Mouse (Mus musculus) layer of hippocampus, postnatal 25 days (tissue): ENCODE measurements around the gene Ppp1r15a. TPM values are rescaled to one million over a fixed set of nuclear protein-coding genes. Genes with fewer than 3 reads are reported as not detected.
"Not testable (repeated sequence)": the region's sequence is repeated elsewhere in the genome, so short reads cannot be mapped to it uniquely, and the experiment has no call there.

ENCODE experiments used
- DNase-seq, 2 experiments: peaks; one replicate each; pipeline ENCODE4 v3.0.0; 2022; ENCODE audit warnings: mixed read lengths in 2 of 2, low spot score in 1 of 2; ENCODE audit errors: extremely low spot score in 1 of 2
- total RNA-seq, 2 experiments: library from RNA; stranded (reverse); gene quantifications; 2 replicates each; pipeline ENCODE4 v1.2.3; 2021

Ppp1r15a gene
- total RNA-seq, 2 experiments from 2014 or later = 19.6 to 21.6 TPM

- no peak for DNase-seq
These were observed 27.5 kb upstream of the Ppp1r15a start for GRCm38 (mm10) chr7:45553519-45553918.

- DNase-seq = no peak
These were observed 25.4 kb upstream of the Ppp1r15a start for GRCm38 (mm10) chr7:45551512-45551883.

GRCm38 (mm10) chr7:45550821-45551511 is 24.9 kb upstream of the Ppp1r15a start:
- DNase-seq = no peak

- no peak for DNase-seq
These were observed 23.8 kb upstream of the Ppp1r15a start for GRCm38 (mm10) chr7:45549641-45550436.

- no peak for DNase-seq
These were observed 18.5 kb upstream of the Ppp1r15a start for GRCm38 (mm10) chr7:45544525-45544924.

GRCm38 (mm10) chr7:45540213-45540612 is 14.1 kb upstream of the Ppp1r15a start:
- no peak for DNase-seq

- no peak for DNase-seq
These were observed 13.0 kb upstream of the Ppp1r15a start for GRCm38 (mm10) chr7:45539095-45539494.

- peak; percentile 43 to 45 for DNase-seq
These were observed 12.3 kb upstream of the Ppp1r15a start for GRCm38 (mm10) chr7:45538163-45539041.

GRCm38 (mm10) chr7:45537602-45538001 is 11.5 kb upstream of the Ppp1r15a start:
- DNase-seq = no peak

- no peak for DNase-seq
These were observed 9.6 kb upstream of the Ppp1r15a start for GRCm38 (mm10) chr7:45535676-45536075.

- no peak for DNase-seq
These were observed 4.6 kb upstream of the Ppp1r15a start for GRCm38 (mm10) chr7:45530643-45531042.

- no peak for DNase-seq
These were observed 3.4 kb upstream of the Ppp1r15a start for GRCm38 (mm10) chr7:45529461-45529860.

GRCm38 (mm10) chr7:45527169-45527568 is 1.1 kb upstream of the Ppp1r15a start:
- DNase-seq = not testable (repeated sequence)

- no peak for DNase-seq
These were observed 529 bp upstream of the Ppp1r15a start for GRCm38 (mm10) chr7:45526474-45527120.

- no peak for DNase-seq
These were observed 1.0 kb downstream of the Ppp1r15a start for GRCm38 (mm10) chr7:45524841-45525621.

GRCm38 (mm10) chr7:45523678-45524170 is 2.3 kb downstream of the Ppp1r15a start:
- no peak for DNase-seq

- no peak for DNase-seq
These were observed 3.0 kb downstream of the Ppp1r15a start for GRCm38 (mm10) chr7:45522957-45523676.

- DNase-seq = no peak
These were observed 3.8 kb downstream of the Ppp1r15a start for GRCm38 (mm10) chr7:45522194-45522752.
